Mouse (Mus musculus): ENCODE results near the gene Rad51b. TPM values are rescaled to one million over a fixed set of nuclear protein-coding genes. Genes with fewer than 3 reads are reported as not detected.

Gene Rad51b
- total and polyA plus RNA-seq, 3 experiments: 6.5 to 8.6 (median 8.5) TPM

GRCm38 (mm10) chr12:79759180-79759902 is 462.3 kb downstream of the Rad51b start:
- Histone ChIP-seq H3K79me2 (replicated peaks; ENCODE audit: control insufficient read depth, extremely low read depth, insufficient read depth, poor library complexity, severe bottlenecking) (no peaks in the 10 kb centered on the region), H3K4me2 (ENCODE audit: insufficient read depth, low read depth, poor library complexity, severe bottlenecking) (no peak overlapping the region), H3K9ac (ENCODE audit: insufficient read depth, low read depth) (no peak overlapping the region), H3K36me3 (replicated peaks in 1 of 2; ENCODE audit: control insufficient read depth in 1 of 2, insufficient read depth in 1 of 2, low read length in 1 of 2) (no peaks in the 10 kb centered on the region), H3K9me3 (replicated peaks; ENCODE audit: low read length) (no peaks in the 10 kb centered on the region), H3K4me1 (ENCODE audit: control insufficient read depth in 1 of 2, insufficient read depth in 2 of 2) (peaks cover 15 to 80% of the 10 kb centered on the region in 2 experiments), H3K27ac (ENCODE audit: insufficient read depth, low read depth) (no peak overlapping the region), H3K4me3 (replicated peaks in 1 of 3; ENCODE audit: low read depth in 2 of 3, low read length in 2 of 3, poor library complexity in 1 of 3) (no peak overlapping the region), H3K27me3 (replicated peaks) (no peaks in the 10 kb centered on the region)
- in situ Hi-C loops (cut with MboI; ENCODE audit: low pct_ligation_motif_present, low pct_unique_long_range_greater_than_20kb, low sequenced_read_pairs): no loop called here
- dilution Hi-C loops (cut with MboI; ENCODE audit: extremely low pct_ligation_motif_present, extremely low pct_unique_long_range_greater_than_20kb, low sequenced_read_pairs): no loop called here
- DNase-seq (ENCODE audit: extremely low read depth): peak; percentile 35
- TF ChIP-seq CHD2 (IDR thresholded peaks at IDR 0.05; ENCODE audit: low read length): no peak
- TF ChIP-seq MAX (IDR thresholded peaks at IDR 0.05; ENCODE audit: low read length): no peak
- no peak for TF ChIP-seq TBP (conservative IDR thresholded peaks at IDR 0.05; ENCODE audit: low read depth, low read length)
- TF ChIP-seq ZC3H11A (IDR thresholded peaks at IDR 0.05; ENCODE audit: low read depth, low read length): no peak
- no peak for TF ChIP-seq ZKSCAN1 (IDR thresholded peaks at IDR 0.05; ENCODE audit: borderline replicate concordance, low read depth, low read length)
- TF ChIP-seq E2F4 (IDR thresholded peaks at IDR 0.05; ENCODE audit: insufficient replicate concordance, low read depth, low read length): no peak
- TF ChIP-seq RCOR1 (conservative IDR thresholded peaks at IDR 0.05; ENCODE audit: low read depth, low read length): no peak
- peak; percentile 51; the same call in 1 of the 2 replicates for TF ChIP-seq JUN (IDR thresholded peaks at IDR 0.05; ENCODE audit: insufficient read depth, low read depth, low read length)
- peak; percentile 77 for TF ChIP-seq ETS1 (conservative IDR thresholded peaks at IDR 0.05; ENCODE audit: low read depth, low read length)
- TF ChIP-seq IRF4 (IDR thresholded peaks at IDR 0.05; ENCODE audit: low read depth, low read length): 0 out of 2 replicates have a peak, but pooled peaks have one; percentile 22
- TF ChIP-seq ZNF384 (IDR thresholded peaks at IDR 0.05; ENCODE audit: low read depth, low read length): no peak
- no peak for TF ChIP-seq USF2 (conservative IDR thresholded peaks at IDR 0.05; ENCODE audit: low read depth, low read length)
- no peak for TF ChIP-seq MYC (IDR thresholded peaks at IDR 0.05; ENCODE audit: low read depth, low read length)
- TF ChIP-seq EP300 (IDR thresholded peaks at IDR 0.05; ENCODE audit: low read length): peak; percentile 51; the same call in 1 of the 2 replicates
- no peak for TF ChIP-seq POLR2AphosphoS2 (IDR thresholded peaks at IDR 0.05; ENCODE audit: low read depth, low read length)
- TF ChIP-seq KAT2A (IDR thresholded peaks at IDR 0.05; ENCODE audit: insufficient replicate concordance, low read length): no peak
- TF ChIP-seq JUND (conservative IDR thresholded peaks at IDR 0.05; ENCODE audit: low read depth, low read length): peak; percentile 59; the same call in 1 of the 2 replicates
- no peak for TF ChIP-seq MAZ (IDR thresholded peaks at IDR 0.05; ENCODE audit: low read depth, low read length)
- TF ChIP-seq CTCF (conservative IDR thresholded peaks at IDR 0.05 in 1 of 2, IDR thresholded peaks at IDR 0.05 in 1 of 2; ENCODE audit: low read depth in 2 of 2, low read length in 2 of 2): peak in 1 of 2 experiments; percentile 16; a peak in 1 of 4 replicates
- TF ChIP-seq SMC3 (IDR thresholded peaks at IDR 0.05; ENCODE audit: low read depth, low read length): 0 out of 2 replicates have a peak, but pooled peaks have one; percentile 8
- peak; percentile 45; the same call in 1 of the 2 replicates for TF ChIP-seq TCF12 (IDR thresholded peaks at IDR 0.05; ENCODE audit: low read depth, low read length)
- no peak for TF ChIP-seq MXI1 (IDR thresholded peaks at IDR 0.05; ENCODE audit: low read depth, low read length)
- TF ChIP-seq POLR2A (IDR thresholded peaks at IDR 0.05; ENCODE audit: low read depth, low read length): no peak
- no peak for TF ChIP-seq USF1 (IDR thresholded peaks at IDR 0.05; ENCODE audit: low read depth, low read length)
- TF ChIP-seq MEF2A (IDR thresholded peaks at IDR 0.05; ENCODE audit: borderline replicate concordance, low read depth, low read length): peak; percentile 95
- 0 out of 2 replicates have a peak, but pooled peaks have one; percentile 21 for TF ChIP-seq BHLHE40 (IDR thresholded peaks at IDR 0.05; ENCODE audit: low read depth, low read length)
